Mouse (Mus musculus) ovary, adult 2 months (tissue): Measurements from ENCODE around the gene Il22ra2. TPM values are rescaled to one million over a fixed set of nuclear protein-coding genes. Genes with fewer than 3 reads are reported as not detected.

Experiments
- polyA plus RNA-seq: library from polyadenylated mRNA; depleted of rRNA; stranded (reverse); fragments of >200 nt; gene quantifications from 2 replicates; pipeline ENCODE4 v1.2.3, GENCODE M21; 2012; rRNA removed

The Il22ra2 gene
- not detected in 2 replicates for polyA plus RNA-seq

DNA sequence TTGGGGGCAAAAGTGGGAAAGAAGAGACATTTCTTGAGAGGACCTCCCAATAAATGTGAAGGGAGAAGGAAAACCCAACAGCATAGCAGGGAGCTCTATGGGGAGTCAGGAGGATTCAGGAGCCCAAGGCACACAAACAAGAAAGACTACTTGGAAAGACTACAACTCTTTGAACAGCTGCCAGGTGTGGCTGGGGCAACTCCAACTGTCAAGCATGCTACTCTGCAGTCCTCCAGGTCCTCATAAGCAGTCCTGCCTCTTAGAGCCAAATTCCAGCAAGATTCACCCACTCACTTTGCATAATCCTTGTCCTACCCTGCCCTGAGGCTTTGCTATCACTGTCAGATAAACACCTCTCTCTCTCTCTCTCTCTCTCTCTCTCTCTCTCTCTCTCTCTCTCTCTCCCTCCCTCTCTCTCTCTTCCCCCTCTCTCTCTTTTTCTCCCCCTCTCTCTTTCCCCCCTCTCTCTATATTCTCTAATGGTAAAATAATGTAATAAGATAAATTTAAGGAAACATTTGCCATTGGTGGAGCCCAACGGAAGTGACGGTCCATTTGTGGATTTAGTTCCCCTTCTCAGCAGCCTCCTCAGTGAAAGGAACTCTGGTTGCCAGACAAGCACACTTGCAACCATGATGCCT is at the start of gene Il22ra2:
Gene Il22ra2 (plus strand): TSS at position 591 of the 641 bp plus-strand sequence.

DNA sequence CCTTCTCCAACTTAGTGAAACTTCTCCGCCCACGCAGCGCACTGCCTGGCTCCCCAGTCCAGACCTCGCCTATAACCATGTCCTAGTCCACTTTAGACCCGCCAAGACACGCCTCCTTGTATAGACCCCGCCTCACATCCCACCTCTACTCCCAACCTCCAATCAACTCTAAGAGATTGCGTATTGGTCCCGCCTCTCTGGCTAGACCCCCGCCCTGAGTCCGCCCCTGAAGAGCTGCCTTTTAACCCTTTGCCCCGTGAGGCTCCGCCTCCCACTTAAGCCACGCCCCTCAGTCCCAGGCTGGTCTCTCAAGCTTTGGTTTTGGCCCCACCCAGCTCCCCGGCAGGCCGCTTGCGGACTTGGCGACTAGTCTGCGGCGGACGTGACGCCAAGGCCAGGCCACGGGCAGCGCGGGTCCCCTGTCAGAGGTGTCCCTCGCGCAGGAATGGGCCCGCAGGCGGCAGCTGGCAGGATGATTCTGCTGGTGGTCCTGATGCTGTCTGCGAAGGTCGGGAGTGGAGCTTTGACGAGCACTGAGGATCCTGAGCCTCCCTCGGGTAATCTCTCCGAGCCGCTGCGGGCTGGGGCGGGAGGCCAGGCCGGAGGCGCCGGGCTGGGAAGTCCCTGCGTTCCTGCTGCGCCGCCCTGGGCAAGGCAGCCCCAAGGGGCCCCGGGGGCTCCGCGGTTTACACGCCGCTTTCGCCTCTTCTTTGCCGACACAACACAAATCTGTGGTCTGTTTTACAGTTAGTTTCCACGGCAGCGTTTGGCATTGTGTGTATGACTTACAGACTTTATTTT is 30.0 kb upstream of the Il22ra2 start, which contains the start of gene Ifngr1:
Gene Ifngr1 (plus strand): TSS at position 309 of the 801 bp plus-strand sequence.

Other genes with a start within 250 kb of the Il22ra2 start
- gene Ifngr1, start 30.0 kb upstream of the Il22ra2 start, polyA plus RNA-seq: 18.1 and 26.8 TPM in 2 replicates
- gene Il20ra, start 90.6 kb downstream of the Il22ra2 start, polyA plus RNA-seq: 0.18 TPM in 1 of 2 replicates, not detected in the other
- 0.89 and 0.94 TPM in 2 replicates for gene Slc35d3, start 229.5 kb downstream of the Il22ra2 start, polyA plus RNA-seq